Mouse (Mus musculus) cerebellum, adult 2 months (tissue): ENCODE measurements at regions not wholly inside any gene's neighbourhood (a gene's known extent, or its start where the extent isn't known, plus 50 kb on each side); places are given as distances from the start of the nearest gene placed in this dataset.

Source experiments
- CTCF ChIP-seq: fragments of 200-500 bp; IDR thresholded peaks from 2 replicates; pipeline ENCODE4 v1.5.1; 2011; ENCODE audit warnings: low read depth, mild to moderate bottlenecking, control low read depth, low read length, moderate library complexity, borderline replicate concordance; ENCODE audit not compliant: insufficient read depth
- POLR2A ChIP-seq: fragments of 200-500 bp; IDR thresholded peaks from 2 replicates; pipeline ENCODE4 v1.6.1; 2011; ENCODE audit warnings: low read length, control low read depth, borderline replicate concordance; ENCODE audit not compliant: insufficient read depth

DNA sequence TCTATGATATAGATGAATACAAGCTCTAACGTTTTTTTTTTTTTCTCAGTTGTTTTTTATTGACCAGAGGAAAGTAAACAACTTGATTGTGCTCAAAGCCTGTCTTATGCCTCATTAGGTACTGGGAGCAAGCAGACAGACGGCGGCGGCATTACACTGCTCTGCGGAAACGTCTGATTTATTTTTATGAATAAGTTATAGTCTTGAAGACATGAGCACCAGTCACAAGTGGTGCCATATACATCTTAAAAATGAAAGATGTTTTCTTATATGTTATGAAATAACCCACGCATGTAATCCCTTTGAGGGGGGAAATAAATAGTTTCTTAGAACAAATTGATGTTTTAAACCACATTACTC lies 177.1 kb downstream of the Nup35 start:
- TF ChIP-seq POLR2A (no peak), CTCF (no peak)
